Mouse (Mus musculus) bone marrow, adult 2 months (tissue): Measurements from ENCODE around the gene Tshz2.

Source experiments
- CTCF ChIP-seq: fragments of 200-500 bp; IDR thresholded peaks from 2 replicates; pipeline ENCODE4 v1.5.1; 2011; ENCODE audit warnings: low read length, control low read depth; ENCODE audit not compliant: control insufficient read depth, insufficient read depth
- POLR2A ChIP-seq: fragments of 200-500 bp; IDR thresholded peaks from 2 replicates; pipeline ENCODE4 v1.6.1; 2011; ENCODE audit warnings: low read depth, mild to moderate bottlenecking, control low read depth, low read length, borderline replicate concordance; ENCODE audit not compliant: control insufficient read depth

DNA sequence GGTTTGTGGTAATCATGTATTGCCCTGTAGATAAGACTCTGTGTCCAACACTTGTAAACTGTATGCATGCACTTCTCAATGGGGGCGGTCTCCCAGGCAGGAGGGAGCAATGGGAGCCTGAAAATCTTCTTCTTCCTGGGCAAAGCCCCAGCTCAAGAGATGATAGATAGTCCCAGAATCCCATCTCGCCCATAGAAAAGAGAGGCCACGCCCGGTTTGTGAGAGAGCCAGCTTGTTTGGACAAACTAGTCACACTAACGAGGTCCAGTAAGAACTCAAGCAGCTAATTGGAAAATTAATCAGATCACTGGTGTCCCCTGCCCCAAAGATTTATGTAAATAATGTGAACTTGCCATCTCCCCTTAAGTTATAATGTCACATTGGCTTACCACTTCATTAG is 292.7 kb downstream of the Tshz2 start:
- TF ChIP-seq CTCF = no peak
- TF ChIP-seq POLR2A = no peak
